In the genomic region with DNA sequence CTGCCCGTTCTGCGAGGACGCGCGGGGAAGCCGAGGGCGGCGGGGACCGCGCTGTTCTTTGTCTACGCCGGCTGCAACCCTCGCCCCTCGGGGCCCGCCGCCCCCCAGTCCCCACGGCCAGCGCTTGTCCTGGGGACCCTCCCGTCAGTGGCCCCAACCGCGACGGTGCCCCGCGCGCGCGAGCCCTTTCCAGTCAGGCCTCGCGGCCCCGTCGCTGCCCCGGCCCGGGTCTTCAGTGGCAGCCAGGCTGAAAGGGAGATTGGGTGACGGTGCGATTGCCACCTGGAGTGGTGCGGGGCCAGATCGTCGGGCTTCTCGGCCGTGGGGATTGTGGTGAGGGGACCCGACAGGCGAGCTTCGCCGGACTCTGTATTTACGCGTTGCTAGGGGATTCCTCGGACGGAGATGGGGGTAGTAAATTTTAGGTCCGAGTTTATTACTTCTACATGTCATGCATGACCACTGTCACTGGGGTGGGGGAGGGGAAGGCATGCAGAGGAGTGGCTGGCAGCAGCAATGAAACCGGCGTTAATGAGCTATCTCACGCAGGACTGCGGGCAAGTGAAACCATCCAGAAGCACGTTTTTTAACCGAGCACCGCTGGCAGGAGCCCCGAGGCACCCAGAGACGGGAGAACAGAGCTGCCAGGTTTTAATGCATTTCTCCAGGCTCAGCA, we compare ENCODE assay signal across 9 mouse cellular contexts. TPM values are rescaled to one million over a fixed set of nuclear protein-coding genes. Genes with fewer than 3 reads are reported as not detected.
DNase-seq lines count a peak whose midpoint lies in the region; ATAC-seq and TF ChIP-seq lines count a peak whose summit lies in the region.
"Had no signal": no experiment of that assay in that cellular context is flagged by ENCODE, and none has a peak within 500 bp of the region (broad histone marks: within the 10 kb centered on the region; RNA-seq: fewer than 3 reads in every experiment).

No protein-coding gene starts in this region.

- ATAC-seq in forebrain, embryonic 14.5 days: peak; percentile 29
- peak; percentile 60 for ATAC-seq in kidney, embryonic 16.5 days (ENCODE audit: low FRiP score, low TSS enrichment)
- ATAC-seq in midbrain, postnatal 0 days (ENCODE audit: low FRiP score): peak; percentile 57

- peaks cover 31% of the 10 kb centered on the region for H3K27me3 ChIP-seq in forebrain, embryonic 14.5 days (replicated peaks; ENCODE audit: control insufficient read depth, insufficient read depth, low read length)
- peaks cover 67% of the 10 kb centered on the region for H3K27me3 ChIP-seq in kidney, embryonic 16.5 days (ENCODE audit: insufficient read depth, low read length)
- H3K27me3 ChIP-seq in midbrain, postnatal 0 days (ENCODE audit: insufficient read depth, low read length): no peaks in the 10 kb centered on the region; the same call in 1 of the 2 replicates

- TF ChIP-seq CTCF in midbrain, postnatal 0 days (IDR thresholded peaks at IDR 0.05): no peak

- 0% methylated on average over 48 of the region's 58 CpGs for WGBS in forebrain, embryonic 14.5 days
- under 1% methylated on average over 56 of the region's 58 CpGs for WGBS in kidney, embryonic 16.5 days
- 1% methylated on average over 47 of the region's 58 CpGs for WGBS in midbrain, postnatal 0 days

- no peaks in the 10 kb centered on the region for H3K36me3 ChIP-seq in forebrain, embryonic 14.5 days (ENCODE audit: control insufficient read depth, insufficient read depth, low read length)
- no peaks in the 10 kb centered on the region for H3K36me3 ChIP-seq in kidney, embryonic 16.5 days (ENCODE audit: insufficient read depth, low read length)
- H3K36me3 ChIP-seq in midbrain, postnatal 0 days (ENCODE audit: insufficient read depth, low read length): no peaks in the 10 kb centered on the region

- intact Hi-C loops in left cerebral cortex, postnatal 10 days (cut with DNase I): no loop called here

- peaks cover 3% of the 10 kb centered on the region for H3K4me1 ChIP-seq in forebrain, embryonic 14.5 days (ENCODE audit: control insufficient read depth, insufficient read depth, low read length)
- peaks cover 22% of the 10 kb centered on the region for H3K4me1 ChIP-seq in kidney, embryonic 16.5 days (ENCODE audit: insufficient read depth, low read length)
- peaks cover 3% of the 10 kb centered on the region; the same call in 1 of the 2 replicates for H3K4me1 ChIP-seq in midbrain, postnatal 0 days (ENCODE audit: insufficient read depth, low read length)

- DNase-seq in left cerebral cortex, postnatal 10 days (ENCODE audit: extremely low spot score in 1 of 2, low spot score in 2 of 2): peak; percentile 7 to 34
- no peak for DNase-seq in left cerebral cortex, adult 11 months (ENCODE audit: low spot score)
- DNase-seq in cerebellum, adult 18-20 months: peak; percentile 64 to 68
- peak; percentile 55 for DNase-seq in forebrain, embryonic 14.5 days (ENCODE audit: low spot score)
- DNase-seq in midbrain, postnatal 0 days (ENCODE audit: low spot score): peak; percentile 60
- DNase-seq in layer of hippocampus, postnatal 10 days (ENCODE audit: low spot score in 2 of 2): no peak
- DNase-seq in thymus, adult 18-20 months: no peak

- H3K4me3 ChIP-seq in forebrain, embryonic 14.5 days (ENCODE audit: low read depth, low read length): peak overlapping the region; percentile 58
- peak overlapping the region; percentile 59 for H3K4me3 ChIP-seq in kidney, embryonic 16.5 days (ENCODE audit: low read length)
- H3K4me3 ChIP-seq in midbrain, postnatal 0 days (ENCODE audit: low read depth, low read length): peak overlapping the region; percentile 75

- no peaks in the 10 kb centered on the region for H3K9me3 ChIP-seq in forebrain, embryonic 14.5 days (replicated peaks; ENCODE audit: control insufficient read depth, low read length)
- no peaks in the 10 kb centered on the region for H3K9me3 ChIP-seq in kidney, embryonic 16.5 days (ENCODE audit: low read length)
- no peaks in the 10 kb centered on the region for H3K9me3 ChIP-seq in midbrain, postnatal 0 days (ENCODE audit: low read length)

- peak overlapping the region; percentile 78 for H3K9ac ChIP-seq in forebrain, embryonic 14.5 days (ENCODE audit: low read length)
- peak overlapping the region; percentile 64 for H3K9ac ChIP-seq in kidney, embryonic 16.5 days (replicated peaks; ENCODE audit: low read length)
- H3K9ac ChIP-seq in midbrain, postnatal 0 days (replicated peaks; ENCODE audit: low read length, poor library complexity, severe bottlenecking): peak overlapping the region; percentile 85

- peak overlapping the region; percentile 68 for H3K27ac ChIP-seq in forebrain, embryonic 14.5 days (ENCODE audit: low read depth, low read length)
- H3K27ac ChIP-seq in kidney, embryonic 16.5 days (ENCODE audit: low read length): no peak overlapping the region
- H3K27ac ChIP-seq in midbrain, postnatal 0 days (ENCODE audit: low read depth, low read length): peak overlapping the region; percentile 91

- H3K4me2 ChIP-seq in forebrain, embryonic 14.5 days (ENCODE audit: low read length): peak overlapping the region; percentile 88
- peak overlapping the region; percentile 95 for H3K4me2 ChIP-seq in kidney, embryonic 16.5 days (replicated peaks; ENCODE audit: low read depth, low read length)
- H3K4me2 ChIP-seq in midbrain, postnatal 0 days (ENCODE audit: low read depth, low read length, poor library complexity, severe bottlenecking): peak overlapping the region; percentile 86

RNA-seq across cellular contexts. Expression of gene Reln, which starts 0.6 kb away (rescaled TPM):
- 100 to 1,000 TPM; 144 to 145 TPM for total RNA-seq in left cerebral cortex, postnatal 10 days (2021)
- 55.4 and 61.7 TPM in 2 replicates for polyA plus RNA-seq in forebrain, embryonic 14.5 days (2014; fragmentation: Nextera tagmentation; extraction: Ambion mirVana)
- 14.1 and 15.9 TPM in 2 replicates for polyA plus RNA-seq in kidney, embryonic 16.5 days (2015; fragmentation: Nextera tagmentation; extraction: Ambion mirVana)
- total RNA-seq in midbrain, postnatal 0 days (2014; rRNA removed): 157 and 189 TPM in 2 replicates
- 25.0 and 25.3 TPM in 2 replicates for polyA plus RNA-seq in midbrain, postnatal 0 days (2015; fragmentation: Nextera tagmentation; extraction: Ambion mirVana)
- total RNA-seq in layer of hippocampus, postnatal 10 days (2021): 100 to 1,000 TPM; 112 to 124 TPM
- polyA plus RNA-seq: Patski had no signal

Comparison
In these comparisons a context has a peak if more than half of its experiments do, and no peak if none do; other contexts are left out.
1. DNase-seq: peak in left cerebral cortex, postnatal 10 days (2 of 2), cerebellum, adult 18-20 months (2 of 2), forebrain, embryonic 14.5 days (single experiment) and midbrain, postnatal 0 days (single experiment); none in left cerebral cortex, adult 11 months (single experiment), layer of hippocampus, postnatal 10 days (0 of 2) and thymus, adult 18-20 months (0 of 2).
2. Peak in every context shown above with its lines, with median percentiles within 50 percentile points of each other: ATAC-seq, H3K4me2 ChIP-seq, H3K4me3 ChIP-seq and H3K9ac ChIP-seq.